Mouse (Mus musculus) thymus, postnatal 4 days (tissue): ENCODE results near the gene Cdc25b.
"Not testable (repeated sequence)": the region's sequence is repeated elsewhere in the genome, so short reads cannot be mapped to it uniquely, and the experiment has no call there.

Experiments
- DNase-seq: peaks from one replicate; pipeline ENCODE4 v3.0.0; 2021

Gene Cdc25b

DNA sequence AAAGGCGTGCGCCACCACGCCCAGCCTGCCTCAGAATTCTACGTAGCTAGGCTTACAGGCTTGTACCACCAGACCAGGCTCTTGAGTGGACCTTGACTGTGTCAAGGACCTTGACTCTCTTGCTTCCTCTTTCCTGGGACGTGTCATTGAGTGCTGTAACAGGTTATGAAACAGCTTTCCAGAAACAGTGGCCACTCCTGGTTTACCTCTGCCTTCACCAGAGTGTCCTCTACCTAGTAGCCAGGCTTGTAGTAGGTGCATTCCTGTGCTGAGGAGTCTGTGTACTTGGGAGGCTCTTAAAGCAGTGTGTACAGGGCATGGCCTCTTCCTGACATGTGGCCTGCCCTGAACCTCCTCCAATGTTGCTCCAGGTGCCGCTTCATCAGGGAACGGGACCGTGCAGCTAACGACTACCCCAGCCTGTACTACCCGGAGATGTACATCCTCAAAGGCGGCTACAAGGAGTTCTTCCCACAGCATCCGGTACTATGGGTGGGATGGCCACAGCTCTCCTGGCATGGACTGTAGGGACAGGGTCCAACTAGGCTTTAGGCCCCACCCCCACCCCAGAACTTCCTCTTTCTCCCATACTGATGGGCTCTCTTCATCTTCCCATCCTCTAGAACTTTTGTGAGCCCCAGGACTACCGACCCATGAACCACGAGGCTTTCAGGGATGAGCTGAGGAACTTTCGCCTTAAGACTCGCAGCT lies 10.0 kb downstream of the Cdc25b start:
- no peak for DNase-seq

GRCm38 (mm10) chr2:131200710-131201109 lies 14.0 kb downstream of the Cdc25b start:
- no peak for DNase-seq

- no peak for DNase-seq
Observed at GRCm38 (mm10) chr2:131201262-131201661, 14.5 kb downstream of the Cdc25b start.

DNA sequence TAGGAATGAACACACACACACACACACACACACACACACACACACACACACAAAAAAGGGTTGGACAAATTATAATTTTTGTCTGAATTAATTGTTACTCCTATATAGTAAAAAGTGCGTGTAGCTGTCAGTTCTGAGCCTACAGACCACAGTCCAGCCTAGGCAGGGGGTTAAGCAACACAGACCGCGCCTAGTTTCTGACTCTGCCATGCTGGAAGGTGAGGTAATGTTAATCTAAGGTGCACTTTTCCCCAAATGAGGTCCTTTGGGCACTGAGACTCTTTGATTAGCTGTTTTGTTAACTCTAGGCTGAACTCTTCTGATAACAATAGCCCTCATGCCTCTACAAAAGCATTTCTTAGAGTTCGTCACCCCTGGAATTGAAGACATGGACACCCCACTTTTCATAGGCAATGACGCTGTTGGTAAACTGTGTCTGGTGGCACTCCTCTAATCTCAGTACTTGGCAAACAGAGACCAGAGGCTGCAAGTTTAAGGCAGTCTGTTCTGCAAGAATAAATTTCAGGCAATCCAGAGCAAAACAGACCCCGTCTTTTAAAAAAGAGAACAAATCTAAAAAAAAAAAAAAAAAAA lies 17.2 kb downstream of the Cdc25b start:
- no peak for DNase-seq

- peak; percentile 28 for DNase-seq
Observed at GRCm38 (mm10) chr2:131204410-131204981, 17.7 kb downstream of the Cdc25b start.

- DNase-seq, result no peak
Observed at GRCm38 (mm10) chr2:131205521-131206182, 18.9 kb downstream of the Cdc25b start.

DNA sequence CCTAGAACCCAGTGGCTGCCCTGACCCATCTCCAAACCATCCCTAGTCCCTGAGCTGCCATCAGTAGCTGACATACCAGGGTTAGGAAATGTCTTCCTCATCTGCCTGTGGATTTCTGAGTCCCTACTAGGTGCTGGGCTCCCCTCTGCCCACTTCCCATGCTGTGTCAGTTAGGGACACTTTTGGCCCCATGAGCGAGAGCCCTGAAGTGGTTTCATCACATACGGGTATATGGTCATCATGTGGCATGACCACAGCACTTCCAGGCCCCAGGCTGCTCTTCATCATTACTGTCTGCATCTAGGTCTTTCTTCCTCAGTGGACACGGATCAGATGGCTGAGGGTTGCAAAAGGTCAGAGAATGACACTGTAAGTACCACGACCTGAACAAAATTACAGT lies 20.0 kb downstream of the Cdc25b start, which contains the start of gene Ap5s1:
TSS of gene Ap5s1 (plus strand) at position 301 of the 400 bp plus-strand sequence.
- no peak for DNase-seq

- no peak for DNase-seq
Observed at GRCm38 (mm10) chr2:131208356-131208755, 21.6 kb downstream of the Cdc25b start.

GRCm38 (mm10) chr2:131209125-131209795 lies 22.5 kb downstream of the Cdc25b start:
- DNase-seq, result no peak

DNA sequence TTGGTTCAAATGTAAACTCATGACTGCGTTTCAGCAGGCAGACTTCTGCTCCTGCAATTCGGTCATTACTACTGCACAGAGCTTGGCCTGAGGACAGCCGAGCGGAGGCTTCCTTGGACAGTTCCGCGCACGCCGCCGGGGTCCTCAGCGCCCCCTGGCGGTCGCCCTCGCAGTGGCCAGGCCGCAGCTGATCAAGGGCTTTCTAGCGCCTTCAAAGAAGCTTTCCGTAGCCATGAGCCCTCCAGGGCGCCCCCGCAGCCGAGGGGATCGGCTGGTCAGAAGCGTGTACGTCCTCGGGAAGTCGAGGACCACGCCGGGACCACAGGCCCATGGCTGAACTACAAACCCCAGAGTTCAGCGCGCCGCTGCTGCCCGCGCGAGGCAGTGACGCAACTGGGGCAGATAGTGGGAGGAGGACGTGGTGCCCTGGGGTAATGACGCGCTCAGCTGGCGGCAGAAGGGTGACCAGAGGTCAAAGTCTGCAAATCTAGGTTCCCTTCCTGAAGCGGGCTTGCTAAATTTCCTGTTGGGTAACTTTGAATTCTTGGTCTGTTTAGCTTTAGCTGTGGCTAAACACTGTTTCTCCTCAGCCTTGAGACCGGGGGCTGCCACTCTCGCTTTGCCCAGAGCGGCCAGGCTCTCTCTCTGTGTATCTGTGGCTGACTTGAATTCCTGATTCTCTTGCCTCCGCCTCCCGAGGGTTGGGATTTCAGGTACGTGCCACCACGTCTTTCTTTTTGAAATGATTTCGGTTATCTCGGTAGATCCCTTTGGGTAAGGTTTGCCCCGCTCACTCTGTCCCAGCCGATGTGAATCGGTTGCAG lies 23.4 kb downstream of the Cdc25b start:
- DNase-seq, result peak; percentile 95

DNA sequence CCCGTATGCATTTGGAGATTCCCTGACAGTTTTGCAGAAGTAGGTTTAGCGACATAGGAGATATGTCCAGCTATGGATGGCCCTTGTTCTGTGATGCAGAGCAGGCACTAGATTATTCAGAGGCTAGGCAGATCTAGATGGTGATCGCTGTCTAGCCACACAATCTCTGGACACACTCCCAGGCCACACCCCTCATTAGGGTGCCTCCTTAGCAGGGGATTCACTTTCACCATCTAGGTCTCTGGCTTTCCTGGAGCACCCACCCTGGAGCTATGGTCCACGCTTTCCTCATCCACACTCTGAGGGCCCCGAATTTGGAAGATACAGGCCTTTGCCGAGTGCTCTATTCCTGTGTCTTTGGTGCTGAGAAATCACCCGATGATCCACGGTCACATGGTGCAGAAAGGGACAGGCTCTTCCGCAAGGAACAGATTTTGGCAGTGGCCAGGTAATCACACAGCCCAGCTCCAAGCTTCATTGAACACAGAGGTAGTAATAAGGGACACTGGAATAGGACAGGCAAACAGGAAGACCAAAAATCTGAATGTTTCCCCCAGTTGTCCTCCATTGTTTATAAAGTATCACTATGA lies 24.4 kb downstream of the Cdc25b start:
- no peak for DNase-seq

DNA sequence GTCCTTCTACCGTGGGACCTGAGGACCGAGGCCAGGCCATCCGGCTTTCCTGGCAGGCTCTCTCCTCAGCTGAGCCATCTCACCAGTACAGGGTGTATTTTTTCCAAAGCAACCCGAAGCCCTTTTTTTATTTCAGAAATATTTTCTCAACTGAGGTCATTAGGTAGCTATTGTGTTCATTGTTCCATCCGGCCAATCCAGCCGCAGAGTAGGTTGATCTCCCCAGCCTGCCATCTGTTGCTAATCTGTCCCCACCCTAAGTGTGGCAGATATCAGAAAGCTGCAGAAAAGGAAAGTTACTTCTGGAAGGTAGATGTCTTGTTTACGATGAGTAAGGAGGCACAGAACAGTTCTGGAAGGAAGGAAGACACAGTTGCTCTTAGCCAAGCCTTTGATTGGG lies 27.0 kb downstream of the Cdc25b start:
- DNase-seq, result no peak

GRCm38 (mm10) chr2:131215941-131216858 lies 29.5 kb downstream of the Cdc25b start:
- no peak for DNase-seq

GRCm38 (mm10) chr2:131220030-131220429 lies 33.3 kb downstream of the Cdc25b start:
- no peak for DNase-seq

GRCm38 (mm10) chr2:131221853-131222515 lies 35.2 kb downstream of the Cdc25b start:
- no peak for DNase-seq

DNA sequence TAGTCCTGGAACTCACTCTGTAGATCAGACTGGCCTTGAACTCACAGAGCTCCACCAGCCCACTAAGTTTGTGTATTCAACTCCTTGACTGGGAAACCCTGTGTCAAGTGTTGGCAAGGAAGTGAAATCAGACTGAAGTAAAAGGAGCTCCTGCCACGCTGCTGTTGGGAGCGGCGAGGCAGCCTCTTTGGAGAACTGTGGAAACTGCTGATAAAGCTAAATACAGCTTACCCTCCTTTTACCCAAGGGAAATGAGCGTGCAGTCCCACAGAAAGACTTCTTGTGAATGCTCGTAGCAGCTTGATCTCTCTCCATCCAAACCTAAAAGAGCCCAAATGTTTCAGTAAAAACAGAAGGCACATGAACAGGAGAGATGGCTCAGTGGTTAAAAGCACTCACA lies 35.8 kb downstream of the Cdc25b start:
- no peak for DNase-seq

GRCm38 (mm10) chr2:131223569-131223968 lies 36.8 kb downstream of the Cdc25b start:
- DNase-seq, result no peak

DNA sequence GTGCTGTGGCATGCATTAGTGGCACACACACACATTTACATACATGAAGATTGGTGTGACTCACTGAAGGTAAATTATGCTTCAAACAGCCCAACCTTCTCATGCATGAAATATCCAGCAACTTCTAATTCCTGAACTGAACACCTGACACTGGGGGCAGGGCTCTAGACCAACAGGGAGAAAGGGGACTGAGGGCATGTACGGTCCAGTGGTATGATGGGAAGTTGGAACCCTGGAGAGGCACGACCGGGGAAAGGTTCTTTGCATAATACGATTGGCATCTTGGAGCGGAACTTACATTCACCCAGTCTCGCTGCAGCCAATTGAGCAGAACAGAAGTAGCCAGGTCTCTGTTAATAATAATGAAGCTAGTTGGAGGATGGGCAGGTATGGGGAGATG lies 38.4 kb downstream of the Cdc25b start:
- no peak for DNase-seq

- DNase-seq, result not testable (repeated sequence)
Observed at GRCm38 (mm10) chr2:131226669-131227068, 39.9 kb downstream of the Cdc25b start.

- DNase-seq, result no peak
Observed at GRCm38 (mm10) chr2:131227243-131227642, 40.5 kb downstream of the Cdc25b start.
